ENCODE assay signal across 8 mouse cellular contexts in the genomic region with DNA sequence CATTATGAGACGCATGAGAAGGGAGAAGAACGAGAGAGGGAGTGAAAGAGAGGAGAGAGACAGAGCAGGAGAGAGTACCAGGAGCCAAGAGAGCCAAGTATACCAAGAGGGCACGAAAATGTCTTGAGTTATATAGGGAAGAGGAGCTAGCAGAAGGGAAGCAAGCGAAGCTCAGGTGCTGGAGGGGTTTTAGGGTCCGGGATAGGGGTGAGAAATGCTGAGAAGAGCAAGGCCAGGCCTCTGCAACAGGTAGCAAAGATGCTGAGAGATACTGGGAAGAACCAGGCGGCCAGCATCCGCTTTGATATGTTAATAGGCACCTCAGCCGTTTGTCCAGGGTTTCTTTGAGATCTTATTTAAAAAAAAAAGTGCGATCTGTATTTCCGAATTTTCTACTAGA. TPM values are rescaled to one million over a fixed set of nuclear protein-coding genes. Genes with fewer than 3 reads are reported as not detected.
A peak's percentile ranks its signal among the peaks of the same experiment; 100 is the strongest.
DNase-seq lines count a peak whose midpoint lies in the region; ATAC-seq and TF ChIP-seq lines count a peak whose summit lies in the region.

No protein-coding gene starts in this region.

- H3K9ac ChIP-seq in ES-E14 (ENCODE audit: insufficient read depth, low read depth, low read length, poor library complexity, severe bottlenecking): 0 out of 2 replicates have a peak overlapping the region, but pooled peaks have one; percentile 10
- H3K9ac ChIP-seq in neural tube, embryonic 14.5 days (replicated peaks; ENCODE audit: low read depth, low read length): peak overlapping the region; percentile 64

- H3K4me2 ChIP-seq in neural tube, embryonic 14.5 days (ENCODE audit: low read depth, low read length): peak overlapping the region; percentile 45

- H3K9me3 ChIP-seq in ES-E14 (ENCODE audit: control insufficient read depth, insufficient read depth, low read depth, low read length): no peaks in the 10 kb centered on the region
- no peaks in the 10 kb centered on the region for H3K9me3 ChIP-seq in forebrain, embryonic 10.5 days
- no peaks in the 10 kb centered on the region for H3K9me3 ChIP-seq in neural tube, embryonic 14.5 days (ENCODE audit: control insufficient read depth, low read length)

- H3K4me3 ChIP-seq in kidney, adult 2 months (ENCODE audit: insufficient read depth, low read depth, low read length): peak overlapping the region; percentile 9; the same call in 1 of the 2 replicates
- peak overlapping the region in 1 of 2 experiments; percentile 24; a peak in 3 of 4 replicates for H3K4me3 ChIP-seq in ES-E14 (ENCODE audit: insufficient read depth in 1 of 2, low read depth in 1 of 2, low read length in 2 of 2, poor library complexity in 1 of 2, severe bottlenecking in 1 of 2)
- peak overlapping the region; percentile 44 for H3K4me3 ChIP-seq in forebrain, embryonic 10.5 days
- peak overlapping the region; percentile 30 for H3K4me3 ChIP-seq in neural tube, embryonic 14.5 days (ENCODE audit: low read depth, low read length)

- no peaks in the 10 kb centered on the region for H3K36me3 ChIP-seq in kidney, adult 2 months (ENCODE audit: control insufficient read depth, insufficient read depth, low read length)
- no peaks in the 10 kb centered on the region for H3K36me3 ChIP-seq in ES-E14 (ENCODE audit: control insufficient read depth, insufficient read depth, low read length, poor library complexity, severe bottlenecking)
- no peaks in the 10 kb centered on the region for H3K36me3 ChIP-seq in forebrain, embryonic 10.5 days (replicated peaks)
- H3K36me3 ChIP-seq in neural tube, embryonic 14.5 days (ENCODE audit: control insufficient read depth, insufficient read depth, low read length): no peaks in the 10 kb centered on the region

- WGBS in kidney, adult 2 months: 36% methylated on average over 10 of the region's 10 CpGs
- WGBS in forebrain, embryonic 10.5 days: 12% methylated on average over 10 of the region's 10 CpGs
- WGBS in neural tube, embryonic 14.5 days: 20% methylated on average over 10 of the region's 10 CpGs

- TF ChIP-seq POLR2A in kidney, adult 2 months (IDR thresholded peaks at IDR 0.05; ENCODE audit: low read depth, low read length): no peak

- no peak for DNase-seq in kidney, adult 2 months
- DNase-seq in kidney, postnatal 14 days: no peak
- no peak for DNase-seq in ES-E14 (ENCODE audit: low read depth, low spot score)
- peak; percentile 43 for DNase-seq in forebrain, embryonic 10.5 days (ENCODE audit: extremely low spot score, low spot score)
- DNase-seq in kidney, postnatal 4 days: peak; percentile 24 to 49
- DNase-seq in B cell, adult 2 months: no peak
- DNase-seq in urinary bladder, adult 2 months (ENCODE audit: low spot score): no peak

- TF ChIP-seq CTCF in kidney, adult 2 months (conservative IDR thresholded peaks at IDR 0.05; ENCODE audit: insufficient read depth, insufficient read length, low read depth, low read length): no peak

- in situ Hi-C loops in ES-E14 (cut with MboI; ENCODE audit: low sequenced_read_pairs in 2 of 2, unreplicated experiment in 2 of 2): no loop called here

- peak; percentile 33; the same call in 1 of the 2 replicates for ATAC-seq in neural tube, embryonic 14.5 days (ENCODE audit: low read depth)

- no peaks in the 10 kb centered on the region for H3K27me3 ChIP-seq in kidney, adult 2 months (replicated peaks; ENCODE audit: control insufficient read depth, insufficient read depth, low read length)
- H3K27me3 ChIP-seq in forebrain, embryonic 10.5 days (ENCODE audit: poor library complexity, severe bottlenecking): no peaks in the 10 kb centered on the region
- no peaks in the 10 kb centered on the region for H3K27me3 ChIP-seq in neural tube, embryonic 14.5 days (ENCODE audit: control insufficient read depth, insufficient read depth, low read length)

- peaks cover 9% of the 10 kb centered on the region; the same call in 1 of the 2 replicates for H3K4me1 ChIP-seq in kidney, adult 2 months (ENCODE audit: control insufficient read depth, insufficient read depth, low read length)
- peaks cover 0 to 10% of the 10 kb centered on the region in 2 experiments; a peak in 2 of 4 replicates for H3K4me1 ChIP-seq in ES-E14 (ENCODE audit: control insufficient read depth in 2 of 2, insufficient read depth in 2 of 2, low read length in 2 of 2, poor library complexity in 1 of 2)
- peaks cover 34% of the 10 kb centered on the region for H3K4me1 ChIP-seq in forebrain, embryonic 10.5 days
- 0 out of 2 replicates have a peak, but pooled peaks cover 8% of the 10 kb centered on the region for H3K4me1 ChIP-seq in neural tube, embryonic 14.5 days (ENCODE audit: control insufficient read depth, insufficient read depth, low read length)

- no peak overlapping the region for H3K27ac ChIP-seq in kidney, adult 2 months (ENCODE audit: insufficient read depth, low read depth, low read length)
- peak overlapping the region; percentile 60; the same call in 1 of the 2 replicates for H3K27ac ChIP-seq in ES-E14 (ENCODE audit: insufficient read depth, low read depth, low read length, poor library complexity, severe bottlenecking)
- peak overlapping the region; percentile 95 for H3K27ac ChIP-seq in forebrain, embryonic 10.5 days
- H3K27ac ChIP-seq in neural tube, embryonic 14.5 days (ENCODE audit: low read depth, low read length): peak overlapping the region; percentile 98

TF ChIP-seq in ES-E14, 5 proteins besides CTCF, POLR2A, EP300 and RAD21:
- TF ChIP-seq CHD2 (IDR thresholded peaks at IDR 0.05; ENCODE audit: low read depth, low read length): no peak
- TF ChIP-seq MAFK (IDR thresholded peaks at IDR 0.05; ENCODE audit: insufficient read depth, low read depth, low read length): no peak
- no peak for TF ChIP-seq ZNF384 (IDR thresholded peaks at IDR 0.05; ENCODE audit: low read depth, low read length)
- no peak for TF ChIP-seq HCFC1 (IDR thresholded peaks at IDR 0.05; ENCODE audit: borderline replicate concordance, insufficient read depth, low read length)
- no peak for TF ChIP-seq ZC3H11A (IDR thresholded peaks at IDR 0.05; ENCODE audit: borderline replicate concordance, low read depth, low read length)

RNA-seq across cellular contexts. Expression of a gene that starts 6.2 kb away (rescaled TPM):
- polyA plus RNA-seq in kidney, adult 2 months (2012; rRNA removed): 20.0 and 21.1 TPM in 2 replicates
- total RNA-seq in ES-E14 (2012; rRNA removed): 176 and 189 TPM in 2 replicates
- 261 and 275 TPM in 2 replicates for polyA plus RNA-seq in forebrain, embryonic 10.5 days (2016; fragmentation: Nextera tagmentation; extraction: Ambion mirVana)
- polyA plus RNA-seq in neural tube, embryonic 14.5 days (2014; fragmentation: Nextera tagmentation; extraction: Ambion mirVana): 96.1 and 117 TPM in 2 replicates
- 66.1 and 77.0 TPM in 2 replicates for polyA plus RNA-seq in urinary bladder, adult 2 months (2012; rRNA removed)

Comparison
In these comparisons a context has a peak if more than half of its experiments do, and no peak if none do; other contexts are left out.
1. DNase-seq: peak in forebrain, embryonic 10.5 days (single experiment) and kidney, postnatal 4 days (2 of 2); none in kidney, adult 2 months (single experiment), kidney, postnatal 14 days (single experiment), ES-E14 (single experiment), B cell, adult 2 months (0 of 2) and urinary bladder, adult 2 months (single experiment).